Mouse (Mus musculus) R1 (cell line): Measurements from ENCODE around the gene Ptpa.
"Not testable (repeated sequence)": the region's sequence is repeated elsewhere in the genome, so short reads cannot be mapped to it uniquely, and the experiment has no call there.

ENCODE experiments used
- DNase-seq: peaks from one replicate; pipeline ENCODE4 v3.0.0-alpha.2; 2018; ENCODE audit warnings: low read depth, low spot score

Gene Ptpa

DNA sequence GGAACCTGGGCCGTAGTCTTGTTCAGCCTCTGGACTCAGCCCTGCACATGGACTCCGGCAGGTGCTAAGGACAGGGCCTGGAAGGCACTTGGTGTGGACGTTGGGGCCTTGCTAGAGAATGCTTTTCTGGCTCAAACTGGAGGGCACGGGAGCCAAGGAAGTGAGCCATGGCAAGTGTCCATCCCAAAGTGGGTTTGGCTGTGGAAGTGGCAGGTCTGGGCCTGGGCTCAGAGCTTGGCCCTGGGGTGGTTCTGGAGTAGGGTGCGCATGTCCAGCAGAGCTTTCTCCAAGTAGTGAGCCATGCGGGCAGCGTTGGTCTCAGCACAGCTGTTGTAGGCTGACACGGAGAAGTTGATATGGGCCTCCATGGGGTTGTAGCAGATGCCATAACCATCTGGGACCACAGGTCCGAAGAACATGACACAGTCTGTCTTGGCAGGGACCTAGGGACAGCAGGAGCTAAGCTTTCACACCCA, 13.4 kb upstream of the Ptpa start:
- no peak for DNase-seq

DNA sequence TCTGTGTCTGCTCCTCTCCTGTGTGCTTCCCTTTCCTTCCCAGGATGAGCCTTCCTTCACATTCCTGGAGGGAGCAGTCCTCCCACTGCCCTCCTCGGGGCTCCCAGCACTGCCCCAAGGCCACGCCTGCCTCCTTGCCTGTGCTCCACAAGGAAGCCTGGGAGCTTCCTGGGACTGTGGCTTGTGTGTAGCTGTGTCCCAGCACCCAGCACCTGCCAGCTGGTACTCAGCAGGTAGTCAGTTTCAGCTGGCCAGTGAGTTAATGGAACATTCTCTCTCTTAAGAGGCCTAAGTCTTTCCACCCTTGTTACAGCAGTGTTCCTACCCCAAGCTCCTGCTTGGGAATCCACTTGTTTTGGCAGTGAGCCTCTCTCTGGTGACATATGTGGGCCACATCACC, 13.0 kb upstream of the Ptpa start:
- DNase-seq = no peak

DNA sequence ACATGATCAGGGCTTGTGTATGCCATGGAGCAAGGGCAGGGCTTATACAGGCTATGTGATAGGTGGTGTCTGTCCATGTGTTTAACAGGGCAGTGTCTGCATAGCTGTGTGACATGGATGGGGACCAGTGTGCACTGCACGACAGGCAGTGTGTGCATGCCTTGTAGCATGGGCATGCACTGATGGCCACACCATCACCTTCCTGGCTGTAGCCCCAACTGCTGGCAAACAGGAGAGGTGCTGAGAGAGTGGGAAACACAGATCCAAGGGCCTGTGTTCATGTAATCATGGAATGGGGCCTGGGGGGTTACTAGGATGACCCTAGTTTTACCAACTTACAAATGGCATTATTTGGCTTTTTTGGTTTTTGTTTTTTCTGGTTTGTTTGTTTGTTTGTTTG, 12.0 kb upstream of the Ptpa start:
- no peak for DNase-seq

DNA sequence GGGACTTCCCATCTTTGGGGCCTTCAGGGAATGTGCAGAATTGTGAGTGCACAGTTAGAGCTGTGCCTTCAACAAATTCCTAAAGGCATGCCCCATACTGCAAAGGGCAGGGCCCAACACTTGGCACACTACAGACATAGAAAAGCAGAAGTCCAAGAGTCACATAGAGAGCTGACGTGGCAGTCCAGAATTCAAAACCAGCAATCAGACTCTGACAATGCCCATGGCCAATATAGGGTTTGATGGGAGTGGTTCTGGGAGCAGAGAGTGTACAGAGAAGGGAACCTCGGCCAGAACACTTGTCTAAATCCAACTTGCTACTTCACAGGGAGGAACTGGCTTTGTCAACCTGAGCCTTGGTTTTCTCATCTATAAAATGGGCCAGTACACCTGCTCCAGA, 8.6 kb upstream of the Ptpa start:
- DNase-seq = no peak

DNA sequence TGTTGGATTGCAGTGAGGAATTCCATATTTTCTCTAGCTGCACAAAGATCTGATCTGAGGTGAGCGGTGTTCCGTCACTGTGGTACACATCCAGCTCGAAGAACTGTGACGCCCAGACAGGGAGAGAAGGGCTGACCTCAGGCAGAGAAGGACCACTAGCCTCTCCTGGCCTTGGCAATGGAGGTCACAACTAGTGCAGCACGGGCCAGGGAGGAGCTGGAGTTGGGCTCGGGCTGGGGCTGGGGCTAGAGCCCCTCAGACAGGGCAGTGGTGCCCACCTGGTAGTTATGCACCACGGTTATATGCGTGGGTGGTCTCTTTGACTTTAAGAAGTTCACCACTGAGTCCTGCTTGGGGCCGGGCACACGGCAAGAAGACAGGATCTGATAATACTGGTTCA, 8.1 kb upstream of the Ptpa start:
- DNase-seq = no peak

DNA sequence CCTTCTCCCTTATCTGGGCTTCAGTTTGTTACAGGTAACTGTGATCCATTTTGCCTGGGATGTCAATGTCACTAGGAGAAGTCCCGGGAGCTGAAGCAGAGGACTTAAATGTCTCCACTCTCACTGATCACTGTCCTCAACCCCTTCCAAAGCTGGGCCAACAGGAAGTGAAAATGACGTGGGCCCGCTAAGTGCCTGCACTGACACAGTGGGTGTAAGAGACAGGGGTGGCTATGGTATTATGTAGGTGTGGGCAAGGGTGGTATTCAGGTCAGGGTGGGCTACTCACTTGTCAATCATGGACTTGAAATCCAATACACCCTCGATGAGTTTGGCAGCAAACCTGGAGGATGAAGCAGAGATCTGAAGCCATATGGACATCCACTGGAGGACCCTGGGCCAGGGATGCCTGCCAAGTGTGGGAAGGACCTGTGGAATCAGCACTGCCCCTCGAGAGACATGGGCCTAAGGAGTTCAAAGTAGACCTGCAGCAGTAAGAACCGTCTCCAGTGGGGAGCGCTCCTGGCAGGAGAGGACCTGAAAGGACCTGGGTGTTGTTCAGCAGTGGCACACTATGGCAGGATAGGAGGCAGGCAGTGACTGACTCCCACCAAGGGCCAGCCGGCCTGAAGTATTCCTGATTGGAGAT, 7.3 kb upstream of the Ptpa start:
- no peak for DNase-seq

DNA sequence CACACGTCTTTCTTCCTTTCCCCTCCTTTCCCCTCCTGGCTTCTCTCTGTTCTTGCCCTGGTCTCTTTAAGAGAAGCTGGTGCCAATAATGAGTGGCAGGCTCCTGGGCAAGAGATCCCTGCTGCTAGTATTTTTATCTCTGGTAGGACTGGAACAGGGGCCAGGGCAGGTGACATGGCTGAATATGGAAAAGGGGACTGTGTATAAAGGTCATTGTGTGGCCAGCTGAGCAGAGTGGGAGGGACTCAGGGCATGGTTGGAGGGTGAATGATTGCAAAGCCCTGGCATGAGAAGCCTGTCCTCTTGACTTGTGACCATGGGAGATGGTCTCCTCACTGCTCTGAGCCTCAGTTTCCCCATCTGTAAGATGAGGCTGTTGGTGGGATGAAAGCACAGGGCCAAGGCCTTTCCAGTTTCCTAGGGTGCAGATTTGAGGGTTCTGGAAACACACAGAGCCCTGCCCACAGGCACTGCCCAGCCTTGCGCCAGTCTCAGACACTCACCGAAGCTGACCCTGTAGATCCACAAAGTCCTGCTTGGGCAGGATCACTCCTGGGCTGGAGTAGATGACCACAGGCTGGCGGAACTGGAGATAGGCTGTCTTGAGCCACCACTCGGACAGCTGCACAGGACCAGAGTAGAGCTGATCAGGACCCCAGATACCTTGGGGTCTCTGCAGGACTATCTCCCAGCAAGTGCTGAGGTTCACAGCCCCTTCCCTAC, 6.2 kb upstream of the Ptpa start:
- no peak for DNase-seq

DNA sequence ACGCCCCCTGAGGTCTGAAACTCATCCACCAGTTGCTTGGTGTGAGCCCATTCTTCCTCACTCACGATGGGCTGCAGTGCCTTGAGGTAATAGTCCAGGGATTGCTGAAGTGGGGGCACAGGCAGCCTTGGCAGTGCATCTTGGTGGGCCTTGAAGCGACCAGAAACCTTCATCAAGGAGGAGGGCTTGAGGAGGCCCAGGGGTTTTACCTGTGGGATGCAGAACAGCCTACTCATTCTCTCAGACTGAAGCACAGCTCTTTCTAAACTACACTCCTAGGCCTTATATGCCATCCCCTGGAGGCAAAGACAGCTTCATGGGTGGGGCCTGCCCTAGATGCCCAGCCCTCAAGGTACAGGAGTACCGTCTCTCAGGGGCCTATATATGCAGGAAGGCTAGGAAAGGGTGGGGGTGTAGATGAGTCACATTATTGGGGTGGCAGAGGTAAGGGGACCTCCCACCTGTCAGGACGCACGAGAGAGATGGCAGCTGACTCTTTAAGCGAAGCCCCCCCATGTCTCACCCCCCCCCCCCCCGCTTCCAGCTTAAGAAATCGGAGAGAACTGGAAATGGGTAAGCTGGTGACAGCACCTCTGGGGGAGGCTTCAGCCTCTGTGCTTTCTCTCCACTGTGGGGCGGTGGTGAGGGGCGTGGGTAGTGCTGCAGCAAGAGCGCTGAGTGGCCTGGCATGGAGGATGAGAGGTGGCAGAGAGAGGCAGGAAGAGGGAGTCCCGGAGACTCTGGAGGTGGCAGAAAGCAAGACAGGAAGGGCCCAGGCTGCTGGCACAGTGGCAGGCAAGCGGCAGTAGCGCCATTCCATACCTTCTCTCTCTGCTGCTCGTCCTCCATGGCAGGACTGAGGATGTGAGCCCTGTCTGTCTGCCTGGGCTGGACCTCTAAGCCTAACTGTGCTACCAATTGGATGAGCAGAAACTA, 2.5 kb upstream of the Ptpa start:
- no peak for DNase-seq

DNA sequence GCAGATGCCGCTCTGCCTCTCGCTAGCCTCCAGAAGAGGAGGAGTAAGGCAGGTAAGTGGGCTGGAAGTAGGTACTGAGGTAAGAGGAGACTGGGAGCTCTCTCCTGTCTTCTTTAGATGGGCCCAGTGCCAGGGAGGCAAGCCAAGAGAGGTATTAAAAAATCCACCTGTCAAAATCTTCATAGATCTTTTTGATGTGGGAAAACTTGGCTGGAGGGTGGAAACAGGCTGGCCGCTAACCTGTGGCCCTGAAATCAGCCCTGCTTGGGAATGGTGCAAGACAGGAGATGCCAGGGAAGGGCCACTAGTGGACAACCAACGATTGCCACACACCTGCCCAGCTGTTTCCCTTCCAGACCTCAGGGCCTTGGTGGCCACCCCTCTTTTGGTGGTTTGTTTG, 1.7 kb upstream of the Ptpa start:
- no peak for DNase-seq

DNA sequence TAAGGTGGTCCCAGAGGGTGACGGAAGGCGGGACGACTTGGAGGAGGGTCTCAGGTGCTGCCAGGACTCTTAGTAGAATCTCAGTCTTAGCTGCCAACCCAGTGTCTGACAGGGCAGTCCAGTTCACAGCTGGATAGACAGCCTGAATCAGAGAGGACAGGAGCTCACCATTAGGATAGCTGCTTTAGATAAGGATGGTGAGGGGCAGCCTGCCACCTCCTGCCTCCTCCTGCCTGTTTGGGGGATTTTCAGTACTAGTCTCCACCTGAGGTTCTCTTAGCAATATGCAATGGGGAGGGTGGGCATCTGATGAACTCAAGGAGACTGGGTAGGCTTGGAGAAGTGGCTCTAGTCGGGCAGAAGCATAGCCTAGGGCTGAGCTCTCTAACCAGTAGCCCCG, 1.2 kb upstream of the Ptpa start:
- no peak for DNase-seq

DNA sequence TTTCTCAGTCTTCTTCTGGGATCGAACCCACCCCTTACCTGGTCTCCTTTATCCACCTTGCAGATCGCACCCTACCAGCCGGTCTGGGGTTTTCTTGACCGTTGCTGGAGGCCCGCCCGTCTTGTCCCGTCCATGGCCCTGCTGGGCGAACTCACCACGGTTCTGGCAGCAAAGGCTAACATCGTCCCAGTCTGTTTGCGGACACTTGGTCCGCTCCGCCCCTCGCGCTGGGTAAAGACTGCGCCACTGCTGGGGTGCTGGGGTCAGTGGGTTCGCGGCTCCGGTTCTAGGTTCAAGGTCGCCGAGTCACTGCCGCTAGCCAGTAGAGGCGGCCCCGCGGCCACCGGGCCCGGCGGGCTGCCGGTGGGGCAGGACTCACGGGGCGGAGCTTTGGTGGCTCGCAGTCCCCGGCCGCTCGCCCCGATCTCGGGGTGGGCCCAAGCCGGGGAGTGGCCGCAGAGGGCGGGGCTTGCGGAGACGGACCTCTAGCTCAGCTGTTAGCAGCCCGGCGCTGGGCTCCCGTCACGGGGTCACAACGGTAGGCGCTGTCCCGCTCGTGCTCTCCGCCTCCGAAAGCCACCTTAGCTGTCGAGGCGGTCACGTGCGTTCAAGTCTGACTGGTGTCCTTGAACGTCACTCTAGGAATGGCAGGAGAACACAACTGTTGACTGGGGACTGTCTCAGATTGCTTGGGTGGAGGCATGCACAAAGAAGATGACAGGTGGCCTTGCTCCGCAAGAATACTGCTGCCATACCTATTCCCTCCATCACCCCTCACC, 493 bp upstream of the Ptpa start, which contains the start of gene Crat:
Gene Crat, minus strand, starts transcription at position 657 of the 779 bp plus-strand sequence.
- peak; percentile 86 for DNase-seq

DNA sequence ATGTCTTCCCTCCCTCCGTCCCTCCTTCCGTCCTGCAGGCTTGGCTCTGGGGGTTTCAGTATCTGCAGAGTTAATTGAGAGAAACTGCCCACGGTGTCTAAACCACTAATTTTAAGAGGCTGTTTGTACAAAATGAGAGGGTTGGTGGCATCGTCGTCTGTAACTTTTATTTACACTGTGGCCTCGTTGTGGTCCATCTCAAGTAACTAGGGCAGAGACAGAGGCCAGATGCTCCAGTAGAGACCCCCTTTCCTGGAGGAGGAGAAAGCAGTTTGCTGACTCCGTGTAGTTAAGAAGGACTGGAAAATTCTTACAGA, 768 bp downstream of the Ptpa start:
- no peak for DNase-seq

DNA sequence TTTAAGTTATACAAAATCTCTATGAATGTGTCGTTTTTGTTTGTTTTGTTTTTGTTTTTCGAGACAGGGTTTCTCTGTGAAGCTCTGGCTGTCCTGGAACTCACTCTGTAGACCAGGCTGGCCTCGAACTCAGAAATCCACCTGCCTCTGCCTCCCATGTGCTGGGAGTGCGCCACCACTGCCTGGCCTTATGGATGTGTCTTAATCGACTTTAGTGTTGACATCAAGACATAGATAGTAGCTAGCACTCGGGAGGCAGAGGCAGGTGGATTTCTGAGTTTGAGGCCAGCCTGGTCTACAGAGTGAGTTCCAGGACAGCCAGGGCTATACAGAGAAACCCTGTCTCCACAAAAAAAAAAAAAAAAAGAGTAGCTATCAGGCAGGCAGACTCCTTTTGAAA, 1.3 kb downstream of the Ptpa start:
- DNase-seq = not testable (repeated sequence)

DNA sequence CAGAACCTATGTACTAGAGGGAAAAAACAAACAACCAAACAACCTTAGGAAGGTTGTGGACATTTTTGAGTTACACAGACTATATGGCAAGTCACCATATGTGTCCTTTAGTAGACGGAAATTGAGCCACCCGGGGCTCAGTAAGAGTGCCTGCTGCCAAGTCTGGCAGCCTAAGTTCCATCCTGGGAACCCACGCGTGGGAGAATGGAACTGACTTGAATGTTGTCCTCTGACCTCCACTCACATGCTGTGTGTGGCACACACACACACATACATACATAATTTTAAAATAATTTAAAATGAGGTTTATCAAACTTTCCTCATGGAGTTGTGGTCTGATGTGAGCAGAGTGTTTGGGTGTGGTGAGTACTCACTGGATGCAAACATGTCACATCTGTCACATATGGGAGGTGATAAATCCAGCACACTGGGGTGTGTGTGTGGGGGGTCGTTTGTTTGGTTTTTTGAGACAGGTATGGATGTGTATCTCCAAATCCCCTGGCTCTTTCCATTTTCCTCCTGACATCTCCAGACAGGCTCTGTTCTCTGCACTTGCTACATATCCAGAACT, 1.8 kb downstream of the Ptpa start:
- DNase-seq = no peak

DNA sequence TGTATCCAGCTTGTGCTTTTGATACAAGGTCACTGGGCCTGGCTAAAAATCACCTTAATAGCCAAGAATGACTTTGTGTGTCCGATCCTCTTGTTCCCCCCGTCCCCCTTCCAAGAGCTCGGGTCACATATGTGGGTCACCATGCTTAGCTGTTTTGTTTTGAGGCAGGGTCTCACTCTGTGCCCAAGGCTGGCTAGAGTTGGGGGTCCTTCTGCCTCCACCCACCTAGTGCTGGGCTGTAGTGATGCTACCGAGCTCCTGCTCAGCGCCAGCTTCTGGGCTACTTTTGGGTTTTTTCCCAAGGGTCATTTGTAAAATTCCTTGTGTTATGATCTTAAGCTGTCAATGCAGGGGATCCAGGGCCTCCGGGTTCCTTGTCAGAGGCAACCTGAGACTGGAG, 2.4 kb downstream of the Ptpa start:
- DNase-seq = no peak

DNA sequence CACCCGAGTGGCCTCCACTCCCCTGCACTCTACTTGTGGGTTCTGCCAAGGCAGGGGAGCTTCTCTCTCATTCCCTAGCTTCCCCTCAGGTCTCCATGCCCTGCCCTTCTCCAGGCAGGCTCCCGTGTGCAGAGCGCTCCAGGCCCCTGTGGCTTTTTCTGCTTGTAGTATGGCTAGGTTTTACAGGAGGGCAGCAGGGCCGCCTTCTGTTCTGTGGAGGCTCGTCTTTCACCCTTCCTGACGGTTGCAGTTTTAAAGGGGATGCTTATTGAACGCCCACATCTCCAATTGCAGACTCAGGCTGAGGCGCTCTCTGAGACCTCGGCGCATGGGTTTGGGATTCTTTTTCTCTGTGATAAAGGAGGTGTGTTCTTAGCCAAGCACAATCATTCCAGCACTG, 3.3 kb downstream of the Ptpa start:
- no peak for DNase-seq

DNA sequence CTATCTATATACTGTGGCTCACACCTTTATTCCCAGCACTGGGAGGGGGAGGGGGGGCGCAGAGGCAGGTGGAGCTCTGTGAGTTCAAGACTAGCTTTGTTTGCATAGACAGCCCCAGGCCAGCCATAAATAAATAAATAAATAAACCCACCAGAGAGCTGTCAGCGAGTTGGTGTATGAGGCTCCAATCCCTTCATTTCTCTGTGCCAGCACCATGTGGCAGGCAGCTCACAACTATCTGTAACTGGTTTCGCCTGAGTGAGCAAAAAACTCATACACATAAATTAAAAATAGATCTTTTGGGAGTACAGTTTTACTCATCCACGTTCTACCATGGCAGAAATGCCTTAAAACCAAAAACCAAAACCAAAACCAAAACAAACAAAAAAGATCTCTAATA, 5.6 kb downstream of the Ptpa start:
- DNase-seq = no peak

DNA sequence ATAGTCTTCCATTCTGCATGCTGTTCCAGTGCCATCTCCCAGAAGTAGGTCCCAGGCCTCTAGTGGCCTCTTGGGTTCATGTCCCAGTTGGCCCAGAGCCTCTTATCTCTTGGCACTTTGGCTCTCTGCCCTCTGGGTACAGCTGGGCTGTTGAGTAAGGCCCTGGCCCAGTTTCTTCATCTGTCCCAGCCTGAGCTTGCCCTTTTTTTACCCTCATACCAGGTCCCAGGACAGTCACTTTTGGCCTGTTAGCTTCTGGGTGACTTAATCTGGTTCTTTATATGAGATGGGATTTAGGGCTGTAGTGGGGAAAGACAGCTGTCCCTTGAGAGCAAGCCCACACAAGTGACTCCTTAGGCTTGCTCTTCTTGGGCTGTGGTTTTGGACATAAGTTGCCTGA, 13.3 kb downstream of the Ptpa start:
- DNase-seq = no peak

DNA sequence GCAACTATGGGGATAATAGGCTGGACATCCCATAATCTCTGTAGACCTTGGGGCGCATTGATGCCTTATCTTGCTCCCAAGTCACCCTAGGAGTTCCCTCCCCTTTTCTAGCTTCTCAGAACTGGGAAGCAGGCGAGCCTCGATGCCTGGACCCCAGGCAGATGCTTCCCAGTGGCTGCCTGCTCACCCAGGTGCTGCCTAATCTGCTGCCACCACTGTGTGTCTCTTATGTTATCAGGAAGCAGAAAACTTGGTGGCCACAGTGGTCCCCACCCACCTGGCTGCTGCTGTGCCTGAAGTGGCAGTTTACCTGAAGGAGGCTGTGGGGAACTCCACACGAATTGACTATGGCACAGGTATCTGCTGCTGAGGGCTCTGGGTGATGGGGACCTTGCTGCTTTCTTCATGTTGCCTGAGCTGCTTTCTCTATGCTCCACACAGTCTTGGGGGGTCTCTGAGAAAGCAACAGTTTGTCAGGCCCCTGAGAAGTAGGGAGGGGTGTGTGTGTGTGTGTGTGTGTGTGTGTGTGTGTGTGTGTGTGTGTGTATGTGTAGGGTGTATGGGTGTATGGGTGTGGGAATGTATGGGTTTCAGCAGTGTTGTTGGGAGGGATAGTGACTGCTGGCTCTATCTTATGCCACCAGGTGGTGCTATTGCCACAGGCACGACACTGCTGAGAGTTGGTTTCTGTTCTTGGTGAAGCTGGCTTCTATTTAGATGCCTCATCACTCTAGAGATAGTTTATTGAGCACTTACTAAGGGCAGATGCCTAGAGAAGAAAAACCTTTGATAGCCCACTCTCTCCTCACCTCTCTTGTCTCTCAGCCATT, 19.7 kb downstream of the Ptpa start:
- DNase-seq = peak; percentile 72

DNA sequence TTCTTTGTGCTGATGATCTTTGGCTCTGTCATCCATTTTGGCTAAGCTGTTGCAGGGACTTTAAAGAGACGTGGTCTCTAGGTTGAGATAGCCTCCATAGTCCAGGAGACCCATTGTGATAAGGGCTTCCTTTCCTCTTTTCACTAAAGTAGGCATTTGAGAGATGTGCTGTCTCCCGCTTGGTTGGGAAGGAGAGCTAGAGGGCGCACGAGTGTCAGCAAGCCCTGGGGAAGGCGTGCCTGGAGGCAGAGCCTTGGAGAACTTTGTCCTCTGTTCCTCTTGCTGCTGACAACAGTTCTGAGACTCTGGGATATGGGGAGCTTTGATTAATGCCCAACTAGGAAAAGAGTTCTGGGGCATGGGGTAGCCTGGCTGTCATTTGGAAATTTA, 20.3 kb downstream of the Ptpa start:
- peak; percentile 69 for DNase-seq

DNA sequence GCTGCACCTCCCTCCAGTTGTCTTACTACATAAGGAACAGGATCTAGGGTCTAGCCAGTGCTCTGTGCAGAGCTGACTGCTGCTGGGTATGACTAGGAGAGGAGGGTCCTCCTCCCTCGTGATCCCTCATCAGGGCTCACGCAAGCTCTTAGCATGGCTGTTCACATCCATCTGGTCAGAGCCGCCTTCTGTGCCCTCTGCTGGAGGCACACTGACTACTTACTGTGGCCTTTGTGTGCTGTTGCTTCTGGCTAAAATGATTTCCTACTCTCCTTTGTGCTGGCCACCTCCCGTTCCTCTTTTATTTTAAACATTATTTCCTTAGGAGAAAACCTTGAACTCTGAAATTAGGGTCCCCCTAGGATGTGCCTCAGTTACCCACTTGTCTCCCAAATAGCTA, 21.0 kb downstream of the Ptpa start:
- no peak for DNase-seq
